Mouse (Mus musculus) hindbrain, embryonic 11.5 days (tissue): Measurements from ENCODE around the gene Spp1. TPM values are rescaled to one million over a fixed set of nuclear protein-coding genes. Genes with fewer than 3 reads are reported as not detected.

Experiments used
- polyA plus RNA-seq: library from polyadenylated mRNA; unstranded; fragments of >200 nt; fragmentation: Nextera tagmentation; extraction: Ambion mirVana; gene quantifications from 2 replicates; pipeline ENCODE4 v1.2.1, GENCODE M21; 2014

Gene Spp1
- polyA plus RNA-seq, 1 experiment from 2014 or later = 19.5 TPM

Other genes starting within 250 kb of the Spp1 start
- 0.40 and 0.60 TPM in 2 replicates for gene Dmp1, start 232.5 kb upstream of the Spp1 start, polyA plus RNA-seq
- 0.11 TPM in 1 of 2 replicates, not detected in the other for gene Ibsp, start 135.9 kb upstream of the Spp1 start, polyA plus RNA-seq
- not detected in 2 replicates for gene Mepe, start 109.8 kb upstream of the Spp1 start, polyA plus RNA-seq
- 12.5 and 15.1 TPM in 2 replicates for gene Pkd2, start 24.3 kb downstream of the Spp1 start, polyA plus RNA-seq
- 17.5 and 21.6 TPM in 2 replicates for gene BC005561, start 73.2 kb downstream of the Spp1 start, polyA plus RNA-seq